Mouse (Mus musculus) T-helper 2 cell (primary cell): ENCODE data around the gene Nckap5.
"Not testable (repeated sequence)": the region's sequence is repeated elsewhere in the genome, so short reads cannot be mapped to it uniquely, and the experiment has no call there.

Source experiments
- in situ Hi-C: fragments of 300-600 bp; cut with MboI, MseI; formaldehyde crosslinking; loops from one replicate; pipeline ENCODE4 v1.15.1; 2025; ENCODE audit warnings: high pct_unique_total_duplicates

The Nckap5 gene

DNA sequence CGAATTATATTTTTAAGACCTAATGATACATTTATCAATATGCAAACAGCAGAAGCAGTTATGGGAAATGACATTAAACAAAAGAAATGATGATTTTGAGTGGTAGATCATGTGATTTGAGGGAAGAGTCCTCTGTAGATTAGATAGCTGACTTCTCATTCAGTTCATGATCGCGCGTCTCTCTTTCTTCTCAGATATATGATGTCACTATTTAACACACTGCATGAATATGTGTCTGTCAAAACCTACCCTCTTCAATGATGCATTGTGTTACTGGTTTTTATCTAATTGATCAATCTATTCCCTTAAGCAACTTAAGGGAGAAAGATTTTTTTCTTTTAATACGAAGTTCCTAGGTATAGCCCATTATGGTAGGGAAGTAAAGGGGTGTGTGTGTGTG lies 787.7 kb downstream of the Nckap5 start:
- in situ Hi-C loops: no loop called here

- in situ Hi-C loops: no loop called here
Observed at GRCm38 (mm10) chr1:126027536-126027935, 803.1 kb downstream of the Nckap5 start.

DNA sequence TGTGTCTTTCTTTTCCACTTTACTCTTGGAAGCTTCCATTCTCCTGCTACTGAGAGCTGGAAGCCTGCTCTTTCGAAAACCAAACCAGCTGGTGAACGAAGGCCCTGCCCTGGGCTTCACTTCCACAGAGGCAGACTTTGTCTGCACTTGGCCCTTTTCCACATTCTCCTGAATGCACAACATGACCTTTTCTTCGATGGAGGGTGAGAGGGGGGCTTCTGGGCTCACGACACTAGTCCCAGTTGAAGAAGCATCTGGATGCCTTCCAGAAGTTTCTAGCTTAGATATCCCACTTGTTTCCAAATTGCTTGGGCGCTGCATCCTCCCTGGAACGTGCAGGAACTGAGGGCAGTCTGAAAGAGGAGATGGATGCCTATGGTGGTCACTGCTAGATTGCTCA lies 806.1 kb downstream of the Nckap5 start:
- in situ Hi-C loops: no loop called here

- in situ Hi-C loops: no loop called here
Observed at GRCm38 (mm10) chr1:126022959-126023358, 807.6 kb downstream of the Nckap5 start.

DNA sequence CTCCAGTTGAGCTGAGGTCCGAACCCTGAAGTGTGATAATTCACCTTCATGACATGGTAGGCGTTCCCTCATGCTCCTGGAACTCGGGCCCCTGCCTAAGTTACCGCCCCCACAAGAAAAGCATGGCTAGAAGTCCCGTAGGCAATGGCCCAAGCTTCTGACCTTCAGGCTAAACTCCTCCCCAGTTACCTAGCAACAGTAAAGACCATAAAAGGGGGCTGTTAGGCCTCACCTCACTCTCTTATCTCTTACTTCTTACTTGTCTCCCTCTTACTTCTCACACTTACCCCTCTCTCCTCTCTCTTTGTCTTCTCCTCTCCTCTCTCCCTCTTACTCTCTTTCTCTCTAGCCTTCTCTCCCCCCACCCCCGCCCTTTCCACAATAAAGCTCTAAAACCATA lies 811.9 kb downstream of the Nckap5 start:
- in situ Hi-C loops: not testable (repeated sequence)

DNA sequence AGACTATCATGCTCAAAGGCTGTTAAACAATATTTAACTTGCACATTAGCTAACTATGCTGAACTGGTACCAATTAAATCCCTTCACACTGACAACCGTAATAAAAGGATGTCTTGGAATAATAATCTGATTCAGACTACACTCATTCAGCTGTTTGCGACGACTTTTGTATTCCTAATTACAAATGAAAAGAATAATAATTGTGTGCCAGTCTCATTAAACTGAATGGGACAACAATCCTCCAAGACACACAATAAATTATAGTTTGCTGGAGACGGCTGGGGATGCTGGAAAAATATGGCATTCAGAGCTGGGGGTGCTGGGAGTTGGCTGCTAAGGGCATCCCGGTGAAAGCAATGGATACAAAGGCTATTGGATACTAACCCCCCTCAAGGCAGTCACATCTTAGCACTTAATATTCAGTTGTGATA lies 818.9 kb downstream of the Nckap5 start:
- in situ Hi-C loops: no loop called here

GRCm38 (mm10) chr1:126007571-126007970 lies 823.0 kb downstream of the Nckap5 start:
- in situ Hi-C loops: no loop called here

DNA sequence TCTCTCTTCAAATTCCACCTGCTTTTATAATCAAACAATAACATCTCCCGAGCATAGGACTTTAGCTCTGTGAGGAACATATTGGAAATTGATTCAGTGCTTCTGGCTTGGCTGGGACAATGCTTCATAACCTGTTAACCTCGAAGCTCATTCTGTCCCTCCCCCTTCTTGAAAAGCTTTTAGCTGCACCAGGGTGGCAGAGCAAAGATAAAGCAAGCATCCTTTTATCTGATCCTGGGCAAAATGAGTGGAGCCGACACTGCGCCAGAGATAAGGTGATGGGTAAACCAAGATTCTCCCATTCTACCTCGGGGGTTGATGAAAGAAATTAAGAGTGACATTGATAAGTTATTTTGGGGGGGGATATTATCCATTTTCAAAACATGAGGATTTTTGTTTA lies 824.9 kb downstream of the Nckap5 start:
- in situ Hi-C loops: no loop called here

DNA sequence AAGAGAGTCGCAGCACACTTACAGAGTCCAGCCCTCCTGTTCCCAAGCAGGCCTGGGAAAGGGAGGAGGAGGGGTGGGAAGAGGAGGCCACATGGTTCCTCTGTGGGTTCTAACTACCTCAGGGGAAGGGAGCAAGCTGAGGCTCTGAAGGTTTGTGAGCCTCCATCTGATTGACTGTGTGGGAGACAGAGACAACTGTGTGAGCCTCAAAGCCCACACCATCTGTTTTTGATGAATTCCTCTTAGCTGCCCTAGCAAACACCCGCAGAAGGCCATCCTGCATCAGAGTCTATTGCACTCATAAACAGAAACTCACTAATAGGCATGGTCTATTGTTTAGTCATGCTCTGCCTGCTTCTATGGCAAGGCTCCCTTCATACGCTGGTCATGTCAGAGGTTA lies 834.1 kb downstream of the Nckap5 start:
- in situ Hi-C loops: no loop called here

DNA sequence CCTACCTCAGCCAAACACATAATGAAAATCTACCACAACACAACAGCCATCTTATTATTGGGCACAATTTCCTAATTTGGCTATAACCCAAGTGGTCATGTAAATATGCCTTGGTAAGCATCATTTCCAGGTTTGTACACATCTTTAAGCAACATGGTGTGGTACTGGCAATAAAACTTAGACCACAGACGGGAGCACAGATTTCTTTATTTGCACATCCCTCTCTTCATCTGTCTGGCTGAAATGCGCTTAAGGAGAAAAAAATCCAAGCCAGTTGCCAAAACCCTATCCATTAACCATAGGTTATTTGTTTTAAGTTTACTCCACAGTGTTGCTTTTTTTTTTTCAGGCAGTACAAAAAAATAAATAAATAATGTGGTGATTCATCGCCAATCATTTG lies 842.8 kb downstream of the Nckap5 start:
- in situ Hi-C loops: no loop called here

- in situ Hi-C loops: no loop called here
Observed at GRCm38 (mm10) chr1:125984570-125984969, 846.0 kb downstream of the Nckap5 start.

- in situ Hi-C loops: no loop called here
Observed at GRCm38 (mm10) chr1:125974649-125975048, 856.0 kb downstream of the Nckap5 start.

- in situ Hi-C loops: no loop called here
Observed at GRCm38 (mm10) chr1:125971933-125972332, 858.7 kb downstream of the Nckap5 start.

- in situ Hi-C loops: no loop called here
Observed at GRCm38 (mm10) chr1:125967671-125968070, 862.9 kb downstream of the Nckap5 start.

DNA sequence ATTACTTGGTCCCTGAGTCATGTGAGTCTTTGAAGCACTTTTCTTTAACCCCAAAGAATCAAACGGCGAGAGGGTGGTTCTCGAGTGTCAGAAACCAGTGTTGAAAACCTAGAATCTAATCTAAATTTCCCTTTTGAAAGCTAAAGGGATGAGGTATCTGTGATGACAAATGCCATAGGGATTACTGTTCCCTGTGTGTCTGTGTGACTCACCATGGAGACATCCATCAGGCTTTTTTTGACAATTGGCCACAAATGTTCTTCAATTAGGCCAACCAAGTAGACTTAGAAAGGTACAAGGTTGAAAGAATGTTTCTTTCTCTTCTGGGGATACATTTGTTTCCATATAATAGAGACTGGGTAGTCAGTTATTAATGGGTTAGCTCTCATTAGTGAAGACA lies 879.6 kb downstream of the Nckap5 start:
- in situ Hi-C loops: no loop called here

GRCm38 (mm10) chr1:125949076-125949475 lies 881.5 kb downstream of the Nckap5 start:
- in situ Hi-C loops: no loop called here

DNA sequence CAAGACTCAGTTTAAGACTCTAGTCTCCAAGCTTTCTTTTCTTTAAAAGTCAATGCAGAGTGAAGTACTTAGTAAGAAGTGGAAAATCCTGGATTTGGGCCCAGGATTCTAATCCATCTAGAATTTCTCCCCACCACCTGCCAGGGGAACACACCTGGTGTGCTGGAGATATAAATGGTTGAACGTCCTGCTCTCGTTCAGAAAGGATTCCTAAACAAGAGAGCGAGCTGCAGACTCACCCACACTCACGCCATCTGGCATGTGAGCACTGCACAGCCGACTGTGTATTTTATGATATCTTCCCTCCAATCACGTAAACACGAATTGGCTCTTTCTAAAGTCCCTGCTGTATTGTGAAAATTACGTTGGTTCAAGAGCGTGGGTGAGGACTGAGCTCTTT lies 885.5 kb downstream of the Nckap5 start:
- in situ Hi-C loops: no loop called here

DNA sequence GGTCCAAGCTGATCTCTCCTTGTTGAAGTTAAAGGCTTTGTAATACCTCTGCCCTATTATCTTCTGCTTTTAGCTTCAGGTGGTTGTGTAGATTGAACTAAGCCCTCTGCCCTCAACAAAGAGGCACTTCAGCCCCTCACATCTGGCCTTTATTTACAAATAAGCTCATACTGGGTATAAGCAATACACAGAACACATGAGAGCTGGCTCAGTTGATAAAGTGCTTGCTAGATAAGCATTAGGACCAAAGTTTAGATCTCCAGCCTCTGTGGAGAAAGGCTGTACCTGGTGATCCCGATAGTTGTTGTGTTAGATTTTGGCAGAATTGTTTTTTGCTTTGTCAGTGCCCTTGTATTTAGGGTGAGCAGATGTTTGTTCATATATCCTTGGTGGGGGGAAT lies 887.3 kb downstream of the Nckap5 start:
- in situ Hi-C loops: no loop called here

DNA sequence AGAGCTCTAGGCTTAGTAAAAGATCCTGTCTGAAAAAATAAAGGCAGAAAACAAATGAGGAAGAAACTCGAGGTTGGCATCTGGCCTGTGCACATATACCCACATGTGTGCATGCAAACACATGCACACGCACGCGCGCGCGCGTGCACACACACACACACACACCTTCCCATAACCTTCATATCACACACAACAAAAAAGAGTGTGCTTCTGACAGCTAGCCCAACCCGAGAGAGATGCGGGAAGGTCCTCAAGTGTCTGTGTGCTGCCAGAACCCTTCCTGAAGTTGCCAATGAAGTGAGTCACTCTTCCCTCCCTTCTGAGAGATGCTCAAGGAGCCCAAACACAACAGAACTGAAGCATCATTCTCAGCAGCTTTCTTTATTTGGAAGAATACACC lies 905.1 kb downstream of the Nckap5 start:
- in situ Hi-C loops: no loop called here

DNA sequence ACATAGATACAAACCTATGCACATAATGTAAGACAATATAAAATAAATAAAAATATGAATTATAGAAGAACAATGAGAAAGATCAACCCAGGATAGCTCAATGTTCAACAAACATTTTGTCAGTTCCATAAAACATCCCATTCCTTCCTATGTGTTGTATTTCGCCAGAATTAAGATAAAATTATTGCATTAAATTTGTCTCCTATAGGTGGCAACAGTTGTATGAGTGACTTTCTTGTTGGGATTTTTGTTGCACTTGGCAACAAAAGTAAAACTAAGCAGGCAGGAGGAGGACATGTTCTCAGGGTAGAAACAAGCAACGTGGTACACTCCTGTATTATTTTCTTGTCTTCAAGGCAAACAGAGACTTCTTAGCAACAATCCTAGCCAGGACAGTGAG lies 907.5 kb downstream of the Nckap5 start:
- in situ Hi-C loops: no loop called here

DNA sequence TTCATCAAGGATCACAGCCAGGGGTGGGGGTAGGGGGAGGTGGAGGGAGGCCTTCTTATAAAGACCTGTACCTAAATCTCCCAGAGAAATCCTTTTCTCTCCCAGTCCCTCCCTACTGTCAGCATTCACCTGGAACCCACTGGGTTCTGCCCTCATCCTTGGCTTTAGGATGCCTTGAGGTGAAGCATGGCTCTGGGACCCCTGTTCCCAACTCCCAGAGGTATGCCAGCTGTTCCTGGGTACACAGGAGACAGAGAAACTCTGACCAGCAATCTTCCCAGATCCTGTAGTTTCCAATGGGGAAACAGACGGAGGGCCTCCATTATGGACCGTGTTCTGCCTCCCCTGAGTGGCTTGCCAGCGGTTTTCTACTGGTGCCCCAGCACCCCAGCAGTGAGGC lies 909.9 kb downstream of the Nckap5 start:
- in situ Hi-C loops: no loop called here

DNA sequence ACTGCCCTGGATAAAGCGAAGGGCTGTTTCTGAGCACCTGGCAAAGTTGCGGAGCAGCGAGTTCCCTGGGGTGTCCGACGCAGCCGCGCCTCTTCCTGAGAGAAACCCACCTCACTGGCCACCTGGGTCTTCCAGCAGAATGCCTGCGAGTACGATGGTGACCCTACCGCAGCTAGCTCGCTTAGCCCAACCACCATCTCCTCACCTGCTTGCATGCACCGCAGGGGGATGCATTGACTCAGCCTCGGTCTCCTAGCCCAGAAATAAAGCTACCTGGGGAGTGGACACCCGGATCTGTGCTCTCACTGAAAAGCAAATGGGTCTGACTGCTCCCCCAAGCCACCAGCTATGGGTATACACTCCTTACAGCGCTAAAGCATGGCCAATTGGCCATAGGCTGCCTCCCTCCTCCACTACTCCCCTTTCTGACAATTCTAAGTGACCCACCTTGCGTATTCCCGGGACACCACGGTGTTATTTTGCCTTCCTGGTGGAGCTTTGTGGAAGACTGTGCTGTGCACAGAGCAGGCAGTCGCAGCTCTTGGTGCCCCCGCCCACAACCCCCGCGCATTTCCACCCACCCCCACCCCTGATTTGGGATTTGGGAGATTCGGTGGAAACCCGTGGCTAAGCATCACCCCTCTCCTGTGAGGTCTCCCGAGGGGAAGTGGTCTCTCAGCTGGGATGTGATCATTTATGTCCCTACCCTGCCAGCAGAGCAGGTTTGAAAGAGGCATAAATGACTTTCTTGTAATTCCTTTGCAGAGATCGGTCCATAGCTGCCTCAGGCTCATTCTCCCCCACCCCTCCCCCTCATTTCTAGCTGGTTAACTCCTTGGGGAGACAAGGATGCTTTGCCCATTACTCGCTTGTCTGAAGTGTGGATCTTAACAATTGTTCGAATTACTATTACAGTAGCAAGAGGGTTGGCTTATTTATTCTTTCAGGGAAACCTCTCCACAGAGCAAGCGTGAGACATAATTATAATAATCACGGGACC lies 917.7 kb downstream of the Nckap5 start, which contains the start of gene Lypd1:
Lypd1 (minus strand) TSS at position 501 of the 1,000 bp plus-strand sequence.
- in situ Hi-C loops: no loop called here

GRCm38 (mm10) chr1:125911901-125912445 lies 918.6 kb downstream of the Nckap5 start:
- in situ Hi-C loops: no loop called here
